Mouse (Mus musculus): ENCODE results near the gene Msrb1. TPM values are rescaled to one million over a fixed set of nuclear protein-coding genes. Genes with fewer than 3 reads are reported as not detected.

The Msrb1 gene
- 214 and 223 TPM in 2 replicates for polyA plus RNA-seq (2012; ENCODE audit: insufficient read depth, insufficient read length, missing spikeins)

GRCm38 (mm10) chr17:24736330-24737051 lies at the start of gene Msrb1:
Msrb1 (plus strand) TSS chr17:24736642.
- TF ChIP-seq POLR2A (IDR thresholded peaks at IDR 0.05; ENCODE audit: borderline replicate concordance, low read depth, low read length) = peak; percentile 92; the same call in 1 of the 2 replicates
- no peak for TF ChIP-seq CTCF (IDR thresholded peaks at IDR 0.05; ENCODE audit: low read depth, low read length)
- peak within 1 kb of the TSS; percentile 78 for H3K4me3 ChIP-seq (ENCODE audit: insufficient read depth, low read length)
- H3K27ac ChIP-seq (ENCODE audit: insufficient read depth, low read depth, low read length) = peak within 1 kb of the TSS; percentile 57
- peaks cover 40% of the 10 kb centered on the region for H3K4me1 ChIP-seq (ENCODE audit: control insufficient read depth, insufficient read depth, low read length)

GRCm38 (mm10) chr17:24687146-24687595 lies 49.3 kb upstream of the Msrb1 start:
- TF ChIP-seq CTCF (IDR thresholded peaks at IDR 0.05; ENCODE audit: low read depth, low read length) (no peak), POLR2A (IDR thresholded peaks at IDR 0.05; ENCODE audit: borderline replicate concordance, low read depth, low read length) (no peak)
- Histone ChIP-seq H3K27ac (ENCODE audit: insufficient read depth, low read depth, low read length) (no peak overlapping the region), H3K4me1 (ENCODE audit: control insufficient read depth, insufficient read depth, low read length) (peaks cover 19% of the 10 kb centered on the region), H3K4me3 (ENCODE audit: insufficient read depth, low read length) (peak overlapping the region; percentile 69)

GRCm38 (mm10) chr17:24687599-24687998 lies 48.8 kb upstream of the Msrb1 start:
- Histone ChIP-seq H3K4me1 (ENCODE audit: control insufficient read depth, insufficient read depth, low read length) (peaks cover 21% of the 10 kb centered on the region), H3K4me3 (ENCODE audit: insufficient read depth, low read length) (peak overlapping the region; percentile 69), H3K27ac (ENCODE audit: insufficient read depth, low read depth, low read length) (no peak overlapping the region)
- no peak for TF ChIP-seq CTCF (IDR thresholded peaks at IDR 0.05; ENCODE audit: low read depth, low read length)
- TF ChIP-seq POLR2A (IDR thresholded peaks at IDR 0.05; ENCODE audit: borderline replicate concordance, low read depth, low read length) = no peak

- TF ChIP-seq POLR2A (IDR thresholded peaks at IDR 0.05; ENCODE audit: borderline replicate concordance, low read depth, low read length) = no peak
- peaks cover 35% of the 10 kb centered on the region for H3K4me1 ChIP-seq (ENCODE audit: control insufficient read depth, insufficient read depth, low read length)
Measured at GRCm38 (mm10) chr17:24689251-24690081, 47.0 kb upstream of the Msrb1 start, which contains the start of gene Syngr3. Syngr3 (minus strand) TSS chr17:24689955.

GRCm38 (mm10) chr17:24692385-24692784 lies 44.1 kb upstream of the Msrb1 start:
- no peak for TF ChIP-seq CTCF (IDR thresholded peaks at IDR 0.05; ENCODE audit: low read depth, low read length)
- peaks cover 43% of the 10 kb centered on the region for H3K4me1 ChIP-seq (ENCODE audit: control insufficient read depth, insufficient read depth, low read length)
- H3K27ac ChIP-seq (ENCODE audit: insufficient read depth, low read depth, low read length) = peak overlapping the region; percentile 43
- no peak overlapping the region for H3K4me3 ChIP-seq (ENCODE audit: insufficient read depth, low read length)

More at GRCm38 (mm10) chr17:24689251-24690081, 47.0 kb upstream of the Msrb1 start, which contains the start of gene Syngr3:
- no peak within 1 kb of the TSS; the same call in 1 of the 2 replicates for H3K4me3 ChIP-seq (ENCODE audit: insufficient read depth, low read length)
- no peak within 1 kb of the TSS for H3K27ac ChIP-seq (ENCODE audit: insufficient read depth, low read depth, low read length)

GRCm38 (mm10) chr17:24695326-24696010 lies 41.0 kb upstream of the Msrb1 start:
- TF ChIP-seq POLR2A (IDR thresholded peaks at IDR 0.05; ENCODE audit: borderline replicate concordance, low read depth, low read length) (no peak), CTCF (IDR thresholded peaks at IDR 0.05; ENCODE audit: low read depth, low read length) (no peak)
- Histone ChIP-seq H3K27ac (ENCODE audit: insufficient read depth, low read depth, low read length) (peak overlapping the region; percentile 52), H3K4me1 (ENCODE audit: control insufficient read depth, insufficient read depth, low read length) (peaks cover 36% of the 10 kb centered on the region), H3K4me3 (ENCODE audit: insufficient read depth, low read length) (peak overlapping the region; percentile 98)

- peak within 1 kb of the TSS; percentile 98 for H3K4me3 ChIP-seq (ENCODE audit: insufficient read depth, low read length)
- no peak for TF ChIP-seq CTCF (IDR thresholded peaks at IDR 0.05; ENCODE audit: low read depth, low read length)
- no peak for TF ChIP-seq POLR2A (IDR thresholded peaks at IDR 0.05; ENCODE audit: borderline replicate concordance, low read depth, low read length)
- H3K4me1 ChIP-seq (ENCODE audit: control insufficient read depth, insufficient read depth, low read length) = peaks cover 33% of the 10 kb centered on the region
- H3K27ac ChIP-seq (ENCODE audit: insufficient read depth, low read depth, low read length) = peak within 1 kb of the TSS; percentile 52
Measured at GRCm38 (mm10) chr17:24696011-24696697, 40.3 kb upstream of the Msrb1 start, which contains the start of the genes Gfer and Noxo1. Gfer (minus strand) TSS chr17:24696156. Noxo1 (plus strand) TSS chr17:24696234.

GRCm38 (mm10) chr17:24697985-24698384 lies 38.5 kb upstream of the Msrb1 start:
- Histone ChIP-seq H3K4me1 (ENCODE audit: control insufficient read depth, insufficient read depth, low read length) (peaks cover 17% of the 10 kb centered on the region), H3K27ac (ENCODE audit: insufficient read depth, low read depth, low read length) (no peak overlapping the region), H3K4me3 (ENCODE audit: insufficient read depth, low read length) (no peak overlapping the region)
- no peak for TF ChIP-seq CTCF (IDR thresholded peaks at IDR 0.05; ENCODE audit: low read depth, low read length)
- no peak for TF ChIP-seq POLR2A (IDR thresholded peaks at IDR 0.05; ENCODE audit: borderline replicate concordance, low read depth, low read length)

- H3K4me3 ChIP-seq (ENCODE audit: insufficient read depth, low read length) = no peak overlapping the region
- H3K27ac ChIP-seq (ENCODE audit: insufficient read depth, low read depth, low read length) = no peak overlapping the region
- TF ChIP-seq POLR2A (IDR thresholded peaks at IDR 0.05; ENCODE audit: borderline replicate concordance, low read depth, low read length) = no peak
- no peak for TF ChIP-seq CTCF (IDR thresholded peaks at IDR 0.05; ENCODE audit: low read depth, low read length)
- H3K4me1 ChIP-seq (ENCODE audit: control insufficient read depth, insufficient read depth, low read length) = peaks cover 12% of the 10 kb centered on the region
Measured at GRCm38 (mm10) chr17:24698715-24699114, 37.7 kb upstream of the Msrb1 start.

Data from bone marrow macrophage, adult 2 months (primary cell).